Mouse (Mus musculus) ES-Bruce4 (cell line): ENCODE results near the gene Cftr. TPM values are rescaled to one million over a fixed set of nuclear protein-coding genes. Genes with fewer than 3 reads are reported as not detected.
A peak's percentile ranks its signal among the peaks of the same experiment; 100 is the strongest.

Source experiments
- H3K27ac ChIP-seq: 2 replicates; pipeline ENCODE4 v1.5.1; 2012; ENCODE audit warnings: low read length, inconsistent platforms; ENCODE audit not compliant: insufficient read depth
- H3K27me3 ChIP-seq: 2 replicates; pipeline ENCODE4 v1.6.1; 2012; ENCODE audit warnings: mild to moderate bottlenecking, low read length, inconsistent platforms; ENCODE audit not compliant: control insufficient read depth, poor library complexity, insufficient read depth, severe bottlenecking
- H3K36me3 ChIP-seq: 2 replicates; pipeline ENCODE4 v1.6.1; 2012; ENCODE audit warnings: inconsistent platforms, mild to moderate bottlenecking, low read length, moderate library complexity; ENCODE audit not compliant: control insufficient read depth, poor library complexity, insufficient read depth, severe bottlenecking
- H3K4me1 ChIP-seq: one replicate; pipeline ENCODE4 v1.8.1; 2011; ENCODE audit warnings: low read length; ENCODE audit not compliant: control insufficient read depth, insufficient read depth
- H3K4me3 ChIP-seq: 2 replicates; pipeline ENCODE4 v1.5.1; 2011; ENCODE audit warnings: low read depth, mild to moderate bottlenecking, low read length
- H3K9ac ChIP-seq: 2 replicates; pipeline ENCODE4 v1.6.1; 2012; ENCODE audit warnings: low read depth, mild to moderate bottlenecking, inconsistent platforms; ENCODE audit not compliant: poor library complexity, severe bottlenecking
- H3K9me3 ChIP-seq: replicated peaks from 2 replicates; pipeline ENCODE4 v1.6.1; 2012; ENCODE audit warnings: mild to moderate bottlenecking, low read length, inconsistent platforms; ENCODE audit not compliant: control insufficient read depth, poor library complexity, insufficient read depth, severe bottlenecking
- CTCF ChIP-seq: IDR thresholded peaks from one replicate; pipeline ENCODE4 v1.8.1; 2011; ENCODE audit warnings: low read depth, low read length
- EP300 ChIP-seq: IDR thresholded peaks from 2 replicates; pipeline ENCODE4 v1.6.1; 2011; ENCODE audit warnings: low read depth, low read length; ENCODE audit not compliant: insufficient read depth
- POLR2A ChIP-seq: IDR thresholded peaks from one replicate; pipeline ENCODE4 v1.8.1; 2011; ENCODE audit warnings: low read length; ENCODE audit not compliant: insufficient read depth
- polyA plus RNA-seq: library from polyadenylated mRNA; stranded (reverse); fragments of >200 nt; gene quantifications from 2 replicates; pipeline ENCODE4 v1.2.4, GENCODE M21; 2011; ENCODE audit warnings: low read depth; ENCODE audit not compliant: missing spikeins, insufficient read depth, insufficient read length

Gene Cftr
- polyA plus RNA-seq, 1 experiment, result not detected

DNA sequence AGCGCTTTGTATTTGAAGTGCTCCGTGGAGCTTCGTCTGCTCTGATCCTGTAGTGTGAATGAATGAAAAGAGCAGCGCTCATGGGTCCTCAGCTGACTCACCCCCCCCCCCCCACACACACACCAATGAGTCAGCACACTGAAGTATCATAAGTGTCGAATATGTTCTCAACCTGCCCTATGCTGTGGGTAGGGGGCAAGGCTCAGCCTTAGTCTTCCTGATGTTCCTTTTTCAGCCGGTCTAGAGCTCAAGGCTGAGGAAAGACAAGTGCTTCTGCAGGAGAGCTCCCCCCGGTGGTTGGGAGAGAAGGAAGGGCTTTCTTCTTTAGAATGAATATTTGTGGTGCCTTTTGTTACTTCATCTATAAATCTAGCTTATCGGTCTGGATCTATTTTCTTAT is 1.1 kb downstream of the Cftr start:
- Histone ChIP-seq H3K36me3 (no peaks in the 10 kb centered on the region), H3K4me1 (no peaks in the 10 kb centered on the region), H3K9ac (no peak overlapping the region), H3K4me3 (no peak overlapping the region), H3K27me3 (peaks cover 8% of the 10 kb centered on the region; the same call in 1 of the 2 replicates), H3K9me3 (peaks cover 4% of the 10 kb centered on the region), H3K27ac (no peak overlapping the region)
- TF ChIP-seq CTCF (peak; percentile 43), POLR2A (no peak)

GRCm38 (mm10) chr6:18177509-18177908 is 7.0 kb downstream of the Cftr start:
- Histone ChIP-seq H3K36me3 (no peaks in the 10 kb centered on the region), H3K27me3 (no peaks in the 10 kb centered on the region), H3K9me3 (no peaks in the 10 kb centered on the region), H3K27ac (no peak overlapping the region), H3K4me1 (no peaks in the 10 kb centered on the region), H3K9ac (no peak overlapping the region), H3K4me3 (no peak overlapping the region)
- no peak for TF ChIP-seq CTCF
- TF ChIP-seq POLR2A, result no peak
- no peak for TF ChIP-seq EP300

DNA sequence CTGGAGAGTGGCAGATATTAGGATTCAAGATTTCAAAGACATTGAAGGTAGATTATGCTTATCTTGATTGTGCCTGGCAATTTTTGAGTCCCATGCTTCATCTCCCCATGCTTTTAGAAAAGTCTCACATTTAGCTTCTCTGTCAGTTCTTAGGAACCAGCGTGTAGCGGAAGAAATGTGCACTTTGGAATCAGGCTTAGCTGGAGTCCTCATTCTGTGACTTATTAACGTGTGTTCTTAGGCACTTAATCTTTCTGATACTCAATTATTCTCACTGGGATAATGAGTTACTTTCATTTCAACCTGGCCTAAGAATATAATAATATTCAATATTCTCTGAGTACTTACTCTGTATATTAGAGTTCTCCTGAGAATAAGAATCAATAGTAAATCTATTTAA is 10.2 kb downstream of the Cftr start:
- Histone ChIP-seq H3K4me3 (no peak overlapping the region), H3K4me1 (no peaks in the 10 kb centered on the region), H3K9ac (no peak overlapping the region), H3K27me3 (no peaks in the 10 kb centered on the region), H3K27ac (no peak overlapping the region), H3K36me3 (no peaks in the 10 kb centered on the region), H3K9me3 (no peaks in the 10 kb centered on the region)
- TF ChIP-seq CTCF, result no peak
- no peak for TF ChIP-seq EP300
- no peak for TF ChIP-seq POLR2A

DNA sequence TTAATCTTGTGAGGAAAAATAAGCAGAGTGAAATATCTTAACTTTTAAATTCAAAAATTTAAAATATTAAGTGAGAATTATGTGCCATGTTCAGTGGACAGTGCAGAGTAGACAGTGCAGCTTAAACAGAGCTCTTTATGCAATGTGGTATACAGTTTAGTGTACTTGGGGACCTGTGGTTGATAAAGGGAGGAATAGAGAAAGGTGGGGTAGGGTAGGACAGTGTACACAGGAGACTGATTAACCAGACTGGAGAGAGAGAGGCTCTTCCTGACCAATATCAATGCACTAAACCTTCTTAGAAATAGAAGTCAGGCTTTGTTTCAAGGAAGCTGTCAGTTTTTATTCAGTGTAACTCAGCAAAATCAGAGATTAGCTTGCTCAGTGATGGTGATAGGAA is 12.4 kb downstream of the Cftr start:
- no peak overlapping the region for H3K27ac ChIP-seq
- TF ChIP-seq CTCF (no peak), POLR2A (no peak)
- H3K4me3 ChIP-seq, result no peak overlapping the region
- no peaks in the 10 kb centered on the region for H3K27me3 ChIP-seq
- no peaks in the 10 kb centered on the region for H3K9me3 ChIP-seq
- H3K36me3 ChIP-seq, result no peaks in the 10 kb centered on the region
- H3K4me1 ChIP-seq, result no peaks in the 10 kb centered on the region
- no peak overlapping the region for H3K9ac ChIP-seq

GRCm38 (mm10) chr6:18220691-18221090 is 50.2 kb downstream of the Cftr start:
- TF ChIP-seq CTCF (no peak), POLR2A (no peak), EP300 (no peak)
- Histone ChIP-seq H3K27me3 (no peaks in the 10 kb centered on the region), H3K4me1 (no peaks in the 10 kb centered on the region), H3K36me3 (no peaks in the 10 kb centered on the region), H3K27ac (no peak overlapping the region), H3K9me3 (no peaks in the 10 kb centered on the region), H3K4me3 (no peak overlapping the region), H3K9ac (no peak overlapping the region)

DNA sequence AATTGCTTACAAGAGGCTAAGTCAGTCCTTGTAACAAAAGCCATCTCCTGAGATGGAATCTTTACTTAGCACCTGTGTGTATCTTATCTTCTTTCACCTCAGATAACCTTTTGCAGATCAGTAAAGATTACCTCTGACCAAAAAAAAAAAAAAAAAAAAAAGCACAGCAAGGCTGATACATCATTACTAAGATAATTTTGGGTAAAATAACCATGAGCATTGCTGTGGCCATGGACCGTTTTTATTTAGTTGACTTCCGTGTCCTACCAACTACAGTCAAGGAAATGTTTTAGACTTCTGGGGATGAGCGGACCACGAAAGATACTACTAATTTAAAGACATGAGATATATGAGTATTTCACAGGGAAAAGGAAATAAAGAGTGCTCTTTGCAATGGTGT is 52.7 kb downstream of the Cftr start:
- no peaks in the 10 kb centered on the region for H3K9me3 ChIP-seq
- no peak overlapping the region for H3K4me3 ChIP-seq
- H3K9ac ChIP-seq, result no peak overlapping the region
- no peaks in the 10 kb centered on the region for H3K27me3 ChIP-seq
- no peak overlapping the region for H3K27ac ChIP-seq
- H3K4me1 ChIP-seq, result peaks cover 3% of the 10 kb centered on the region
- TF ChIP-seq POLR2A (no peak), EP300 (no peak), CTCF (no peak)
- no peaks in the 10 kb centered on the region for H3K36me3 ChIP-seq

GRCm38 (mm10) chr6:18225157-18225556 is 54.7 kb downstream of the Cftr start:
- H3K9ac ChIP-seq, result no peak overlapping the region
- no peaks in the 10 kb centered on the region for H3K9me3 ChIP-seq
- H3K27me3 ChIP-seq, result no peaks in the 10 kb centered on the region
- TF ChIP-seq POLR2A (no peak), EP300 (peak; percentile 83), CTCF (no peak)
- peaks cover 3% of the 10 kb centered on the region for H3K4me1 ChIP-seq
- H3K36me3 ChIP-seq, result no peaks in the 10 kb centered on the region
- peak overlapping the region; percentile 91 for H3K27ac ChIP-seq
- no peak overlapping the region for H3K4me3 ChIP-seq
